Mouse (Mus musculus): ENCODE results near the gene Zg16.

Zg16 gene

GRCm38 (mm10) chr7:127020901-127021562, 66.1 kb downstream of the Zg16 start, which contains the start of the genes Gm42742 and Prrt2:
Gene Gm42742, minus strand, starts transcription at chr7:127021097.
Gene Prrt2, minus strand, starts transcription at chr7:127021211.
- no peak for DNase-seq (ENCODE audit: low spot score)

- DNase-seq (ENCODE audit: low spot score), result no peak
These were observed 66.6 kb downstream of the Zg16 start for GRCm38 (mm10) chr7:127020491-127020890.

GRCm38 (mm10) chr7:127020031-127020430, 67.1 kb downstream of the Zg16 start:
- DNase-seq (ENCODE audit: low spot score), result no peak

- DNase-seq (ENCODE audit: low spot score), result no peak
These were observed 67.7 kb downstream of the Zg16 start for GRCm38 (mm10) chr7:127019306-127019960.

- no peak for DNase-seq (ENCODE audit: low spot score)
These were observed 68.5 kb downstream of the Zg16 start for GRCm38 (mm10) chr7:127018416-127019305.

- DNase-seq (ENCODE audit: low spot score), result no peak
These were observed 69.2 kb downstream of the Zg16 start for GRCm38 (mm10) chr7:127017950-127018345.

- peak; percentile 95 for DNase-seq (ENCODE audit: low spot score)
These were observed 69.9 kb downstream of the Zg16 start, which contains the start of gene Pagr1a for GRCm38 (mm10) chr7:127016971-127017949. Gene Pagr1a, minus strand, starts transcription at chr7:127017352.

GRCm38 (mm10) chr7:127016486-127016938, 70.6 kb downstream of the Zg16 start:
- DNase-seq (ENCODE audit: low spot score), result no peak

GRCm38 (mm10) chr7:127016481-127016485, 70.8 kb downstream of the Zg16 start, which contains the start of gene Pagr1b:
Gene Pagr1b, minus strand, starts transcription at chr7:127016484.
- DNase-seq (ENCODE audit: low spot score), result no peak

- DNase-seq (ENCODE audit: low spot score), result peak; percentile 30
These were observed 71.0 kb downstream of the Zg16 start for GRCm38 (mm10) chr7:127016081-127016480.

- no peak for DNase-seq (ENCODE audit: low spot score)
These were observed 72.1 kb downstream of the Zg16 start for GRCm38 (mm10) chr7:127014993-127015392.

- peak; percentile 62 for DNase-seq (ENCODE audit: low spot score)
These were observed 72.8 kb downstream of the Zg16 start, which contains the start of gene Mvp for GRCm38 (mm10) chr7:127014320-127014719. Gene Mvp, minus strand, starts transcription at chr7:127014621.

GRCm38 (mm10) chr7:127013385-127013784, 73.7 kb downstream of the Zg16 start:
- no peak for DNase-seq (ENCODE audit: low spot score)

- DNase-seq (ENCODE audit: low spot score), result no peak
These were observed 74.3 kb downstream of the Zg16 start for GRCm38 (mm10) chr7:127012845-127013244.

- no peak for DNase-seq (ENCODE audit: low spot score)
These were observed 74.8 kb downstream of the Zg16 start for GRCm38 (mm10) chr7:127012374-127012773.

- DNase-seq (ENCODE audit: low spot score), result no peak
These were observed 75.4 kb downstream of the Zg16 start for GRCm38 (mm10) chr7:127011717-127012116.

GRCm38 (mm10) chr7:127011051-127011450, 76.1 kb downstream of the Zg16 start:
- DNase-seq (ENCODE audit: low spot score), result no peak

- DNase-seq (ENCODE audit: low spot score), result no peak
These were observed 77.6 kb downstream of the Zg16 start for GRCm38 (mm10) chr7:127009307-127010085.

- DNase-seq (ENCODE audit: low spot score), result no peak
These were observed 78.7 kb downstream of the Zg16 start for GRCm38 (mm10) chr7:127008239-127009019.

Measured in spleen, adult 12 weeks (tissue).